Mouse (Mus musculus) frontal cortex, postnatal 25 days (tissue): ENCODE data around the gene Anxa8.

Experiments used
- DNase-seq, 2 experiments: peaks; one replicate each; pipeline ENCODE4 v3.0.0; 2022; ENCODE audit warnings: low spot score in 2 of 2

Anxa8 gene

GRCm38 (mm10) chr14:34085731-34086130, at the start of gene Anxa8:
Gene Anxa8 (plus strand): TSS chr14:34085981.
- no peak for DNase-seq

GRCm38 (mm10) chr14:34041241-34041640, 44.5 kb upstream of the Anxa8 start:
- no peak for DNase-seq

DNA sequence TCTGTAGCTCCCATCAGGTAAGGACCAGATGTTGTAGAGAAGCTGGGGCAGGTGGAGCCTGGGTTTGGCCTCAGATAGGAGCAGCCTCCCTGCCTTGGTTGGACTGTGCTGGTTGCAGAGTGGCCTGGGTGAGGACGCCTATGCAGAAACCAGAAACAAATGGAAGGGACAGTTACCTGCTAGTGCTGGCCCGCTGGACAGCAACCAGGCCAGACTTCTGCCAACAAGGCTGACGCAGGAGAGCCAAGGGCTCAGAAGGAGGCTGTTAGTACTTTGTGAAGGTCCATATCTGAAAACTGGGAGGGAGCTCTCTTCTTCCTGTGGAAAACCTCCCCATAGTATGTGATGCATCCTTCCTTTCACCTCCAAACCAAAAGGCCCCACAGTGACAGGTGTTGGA, 42.4 kb upstream of the Anxa8 start:
- DNase-seq = no peak

GRCm38 (mm10) chr14:34050101-34050779, 35.5 kb upstream of the Anxa8 start:
- no peak for DNase-seq

- no peak for DNase-seq
Observed at GRCm38 (mm10) chr14:34052516-34052915, 33.3 kb upstream of the Anxa8 start, which contains the start of gene Antxrl. Gene Antxrl (plus strand): TSS chr14:34052707.

GRCm38 (mm10) chr14:34071665-34072064, 14.1 kb upstream of the Anxa8 start:
- no peak for DNase-seq

- no peak for DNase-seq
Observed at GRCm38 (mm10) chr14:34075346-34075745, 10.4 kb upstream of the Anxa8 start.

GRCm38 (mm10) chr14:34077222-34077621, 8.6 kb upstream of the Anxa8 start:
- no peak for DNase-seq

DNA sequence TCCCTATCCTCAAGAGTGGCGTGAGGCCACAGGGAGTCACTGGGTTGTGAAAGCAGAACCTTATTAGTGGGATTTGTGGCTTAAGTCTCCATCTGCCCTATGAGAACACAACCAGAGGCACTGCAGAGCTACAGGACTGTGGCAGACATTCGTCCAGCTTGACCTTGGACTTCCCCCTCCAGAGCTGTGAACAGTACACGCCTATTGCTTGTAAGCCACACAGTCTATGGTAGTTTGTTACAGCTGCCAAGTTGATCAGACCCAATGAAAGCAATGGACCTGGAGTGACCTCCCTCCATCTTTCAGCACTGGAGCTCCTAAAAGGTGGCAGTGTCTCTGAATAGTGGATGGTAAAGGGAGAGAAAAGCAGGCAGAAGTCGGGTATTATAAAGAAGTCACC, 7.5 kb upstream of the Anxa8 start:
- no peak for DNase-seq

GRCm38 (mm10) chr14:34080321-34080997, 5.3 kb upstream of the Anxa8 start:
- peak; percentile 47 to 68 for DNase-seq

DNA sequence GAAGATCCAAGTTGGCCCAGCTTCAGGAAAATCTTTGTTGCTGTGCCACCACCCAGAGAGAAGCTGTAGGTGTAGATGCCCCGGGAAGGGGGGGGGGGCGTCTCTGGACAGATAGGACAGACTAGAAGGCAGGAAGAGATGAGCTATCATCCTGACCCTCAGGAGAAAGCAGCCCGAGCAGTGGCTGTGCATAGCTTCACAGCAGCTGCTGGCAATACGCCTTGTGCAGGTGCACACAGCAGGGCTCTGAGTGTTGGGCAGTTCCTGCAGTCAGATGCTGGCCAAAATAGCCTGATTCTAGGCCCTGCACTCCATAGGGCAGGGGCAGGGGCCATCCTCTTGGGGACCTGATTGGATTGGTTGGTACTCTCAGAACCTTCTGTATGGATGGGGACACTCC, 1.0 kb downstream of the Anxa8 start:
- no peak for DNase-seq

DNA sequence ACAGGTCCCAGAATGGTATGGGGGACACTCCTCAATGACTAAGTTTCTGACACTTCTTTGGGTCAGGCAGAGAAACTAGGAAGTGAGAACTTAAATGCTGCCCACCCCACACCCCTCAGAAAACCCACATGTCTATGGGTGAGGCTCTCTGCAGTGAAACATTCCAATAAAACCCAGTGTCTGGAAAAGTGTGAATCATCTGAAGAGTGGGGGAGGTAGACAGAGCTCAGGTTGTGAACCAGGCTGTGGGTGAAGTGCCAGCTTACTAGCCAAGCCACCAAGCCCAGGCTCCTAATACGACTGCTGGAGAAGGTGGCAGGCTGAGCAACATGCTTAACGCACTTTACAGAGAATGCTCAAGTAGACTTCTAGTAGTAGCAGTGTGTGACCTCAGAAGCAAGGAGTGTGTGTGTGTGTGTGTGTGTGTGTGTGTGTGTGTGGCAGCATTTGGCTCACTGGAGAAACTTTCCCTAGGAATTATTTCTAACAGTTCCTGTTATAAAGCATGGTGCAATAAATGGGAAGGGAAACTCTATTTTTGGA, 2.1 kb downstream of the Anxa8 start:
- DNase-seq = no peak

- DNase-seq = no peak
Observed at GRCm38 (mm10) chr14:34089796-34090195, 4.0 kb downstream of the Anxa8 start.

- no peak for DNase-seq
Observed at GRCm38 (mm10) chr14:34091475-34091874, 5.7 kb downstream of the Anxa8 start.

DNA sequence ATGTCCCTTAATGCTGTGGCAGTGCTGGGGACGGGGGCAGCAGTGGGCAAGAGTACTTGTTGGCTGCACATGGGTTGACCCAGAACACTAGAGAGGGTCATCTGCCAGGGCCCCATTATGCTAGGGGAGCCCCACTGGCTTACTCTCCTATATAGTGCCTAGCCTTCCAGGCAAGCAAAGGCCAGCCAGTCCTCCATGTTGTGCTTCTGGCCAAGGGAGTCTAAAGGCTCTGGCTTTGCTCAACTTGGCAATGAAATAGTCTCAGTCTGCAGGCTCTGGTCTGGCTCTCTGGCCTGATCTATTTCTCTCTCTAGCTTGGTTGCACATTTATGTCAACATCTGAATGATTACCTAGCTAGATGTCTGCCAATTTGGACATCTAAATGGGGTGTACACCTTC, 7.1 kb downstream of the Anxa8 start:
- no peak for DNase-seq

DNA sequence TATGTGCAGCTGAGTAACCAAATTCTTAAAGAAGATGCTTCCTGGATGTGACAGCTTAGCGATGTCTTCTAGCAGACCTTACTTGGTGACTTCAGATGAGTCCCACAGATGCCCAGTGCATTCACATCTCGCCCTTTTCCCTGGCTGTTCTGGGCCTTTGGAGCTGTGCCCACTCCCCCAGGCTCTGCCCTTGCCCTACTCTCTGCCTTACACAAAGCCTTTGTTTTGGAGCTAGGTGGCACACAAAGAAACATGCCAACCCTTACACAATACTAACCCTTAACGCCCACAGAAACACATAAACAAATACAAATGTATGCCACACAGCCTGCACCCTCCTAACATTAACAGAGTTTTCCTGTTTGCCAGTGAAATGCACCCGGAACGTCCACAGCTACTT, 10.4 kb downstream of the Anxa8 start:
- DNase-seq = no peak

DNA sequence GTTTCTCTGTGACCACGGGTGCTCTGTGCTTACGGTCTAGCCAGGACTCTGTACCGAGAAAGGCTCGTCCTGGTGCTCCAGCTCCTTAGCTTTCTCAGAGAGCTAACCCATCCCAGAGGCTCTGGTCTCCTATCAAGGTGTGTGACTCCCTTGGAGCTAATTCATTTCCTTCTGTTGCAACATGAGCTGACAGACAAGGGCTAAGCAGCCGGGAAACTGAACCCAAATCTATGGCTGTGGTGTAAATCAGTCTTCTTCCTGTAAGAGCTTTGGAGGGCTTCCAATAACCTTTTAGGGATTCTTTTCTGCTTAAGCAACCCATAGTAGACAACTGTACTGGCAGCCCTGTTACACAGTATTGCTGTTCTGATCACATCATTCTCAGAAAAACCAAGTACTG, 16.8 kb downstream of the Anxa8 start, which contains the start of gene A630023A22Rik:
A630023A22Rik (minus strand) TSS at position 154 of the 400 bp plus-strand sequence.
- DNase-seq = no peak

GRCm38 (mm10) chr14:34103855-34104254, 18.1 kb downstream of the Anxa8 start:
- no peak for DNase-seq

GRCm38 (mm10) chr14:34104892-34105291, 19.1 kb downstream of the Anxa8 start:
- peak; percentile 28 to 30 for DNase-seq

- DNase-seq = no peak
Observed at GRCm38 (mm10) chr14:34106389-34107062, 20.7 kb downstream of the Anxa8 start.

DNA sequence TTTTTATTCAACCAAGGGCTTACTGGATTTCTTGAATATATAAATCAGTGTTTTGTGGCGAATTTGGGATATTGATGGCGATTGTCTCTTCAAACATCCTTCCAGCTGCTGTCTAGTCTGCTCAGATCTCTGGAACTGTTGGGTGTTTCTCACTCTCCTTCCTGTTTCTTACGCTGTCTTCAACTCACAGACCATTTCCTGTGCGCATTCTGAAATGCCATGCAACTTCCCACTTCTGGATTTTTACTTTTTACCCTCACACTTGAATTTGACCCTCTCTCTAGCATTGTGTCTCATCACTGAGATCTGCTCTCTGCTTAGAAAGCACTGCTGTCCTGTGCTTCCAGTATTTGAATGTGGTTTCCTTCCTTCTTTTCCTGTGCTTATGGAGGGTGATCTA, 21.8 kb downstream of the Anxa8 start:
- no peak for DNase-seq

- no peak for DNase-seq
Observed at GRCm38 (mm10) chr14:34114311-34114710, 28.5 kb downstream of the Anxa8 start.
